9 mouse cellular contexts compared by ENCODE assay signal in genomic region chr2:73277021-73277708, GRCm38 (mm10). TPM values are rescaled to one million over a fixed set of nuclear protein-coding genes. Genes with fewer than 3 reads are reported as not detected.
DNase-seq lines count a peak whose midpoint lies in the region; ATAC-seq lines count a peak whose summit lies in the region.
"Had no signal": no experiment of that assay in that cellular context is flagged by ENCODE, and none has a peak within 500 bp of the region (broad histone marks: within the 10 kb centered on the region; RNA-seq: fewer than 3 reads in every experiment).

No protein-coding gene starts in this region.

- ATAC-seq in embryonic facial prominence, embryonic 15.5 days (ENCODE audit: insufficient number of reproducible peaks, low FRiP score, low TSS enrichment, low read depth) = no peak
- no peak for ATAC-seq in limb, embryonic 13.5 days (ENCODE audit: low FRiP score, low read depth)
- no peak for ATAC-seq in stomach, embryonic 15.5 days (ENCODE audit: insufficient read depth, low FRiP score, low read depth)

- WGBS in heart, embryonic 10.5 days = under 1% methylated on average over 38 of the region's 38 CpGs
- 4% methylated on average over 38 of the region's 38 CpGs for WGBS in embryonic facial prominence, embryonic 15.5 days
- 1% methylated on average over 38 of the region's 38 CpGs for WGBS in limb, embryonic 13.5 days
- 3% methylated on average over 38 of the region's 38 CpGs for WGBS in stomach, embryonic 15.5 days

- peak overlapping the region; percentile 33 for H3K4me2 ChIP-seq in embryonic facial prominence, embryonic 15.5 days (replicated peaks)
- H3K4me2 ChIP-seq in limb, embryonic 13.5 days (replicated peaks) = peak overlapping the region; percentile 56
- no peak overlapping the region for H3K4me2 ChIP-seq in stomach, embryonic 15.5 days

- peaks cover 52% of the 10 kb centered on the region for H3K4me1 ChIP-seq in heart, embryonic 10.5 days
- H3K4me1 ChIP-seq in embryonic facial prominence, embryonic 15.5 days = peaks cover 58% of the 10 kb centered on the region
- H3K4me1 ChIP-seq in limb, embryonic 13.5 days = peaks cover 57% of the 10 kb centered on the region
- H3K4me1 ChIP-seq in stomach, embryonic 15.5 days = peaks cover 38% of the 10 kb centered on the region

- intact Hi-C loops in heart, postnatal 10 days (cut with DNase I) = loop anchor here (5.0 to 10.0 kb wide), 5 partner anchors 210 to 1735 kb away; no protein-coding TSS in a partner anchor

- H3K9ac ChIP-seq in embryonic facial prominence, embryonic 15.5 days = no peak overlapping the region
- peak overlapping the region; percentile 61 for H3K9ac ChIP-seq in limb, embryonic 13.5 days
- no peak overlapping the region for H3K9ac ChIP-seq in stomach, embryonic 15.5 days

- peaks cover 87% of the 10 kb centered on the region for H3K27me3 ChIP-seq in heart, embryonic 10.5 days (ENCODE audit: insufficient read depth, poor library complexity, severe bottlenecking)
- H3K27me3 ChIP-seq in embryonic facial prominence, embryonic 15.5 days = peaks cover 64% of the 10 kb centered on the region
- peaks cover 84% of the 10 kb centered on the region for H3K27me3 ChIP-seq in limb, embryonic 13.5 days
- peaks cover 79% of the 10 kb centered on the region for H3K27me3 ChIP-seq in stomach, embryonic 15.5 days (replicated peaks)

- no peak overlapping the region for H3K27ac ChIP-seq in heart, embryonic 10.5 days
- peak overlapping the region; percentile 29; the same call in 1 of the 2 replicates for H3K27ac ChIP-seq in embryonic facial prominence, embryonic 15.5 days (replicated peaks)
- peak overlapping the region; percentile 7; the same call in 1 of the 2 replicates for H3K27ac ChIP-seq in limb, embryonic 13.5 days
- no peak overlapping the region for H3K27ac ChIP-seq in stomach, embryonic 15.5 days

- peak; percentile 77 for DNase-seq in heart, embryonic 10.5 days (ENCODE audit: low spot score)
- DNase-seq in heart, postnatal 10 days = no peak
- DNase-seq in B cell, adult 2 months = peak; percentile 49 to 58
- no peak for DNase-seq in T-cell, adult 2 months (ENCODE audit: low spot score)
- no peak for DNase-seq in adipocyte (ENCODE audit: low spot score)

- H3K9me3 ChIP-seq in heart, embryonic 10.5 days = no peaks in the 10 kb centered on the region
- no peaks in the 10 kb centered on the region for H3K9me3 ChIP-seq in embryonic facial prominence, embryonic 15.5 days (replicated peaks)
- no peaks in the 10 kb centered on the region for H3K9me3 ChIP-seq in limb, embryonic 13.5 days
- H3K9me3 ChIP-seq in stomach, embryonic 15.5 days = no peaks in the 10 kb centered on the region

- H3K36me3 ChIP-seq in heart, embryonic 10.5 days = no peaks in the 10 kb centered on the region
- no peaks in the 10 kb centered on the region for H3K36me3 ChIP-seq in embryonic facial prominence, embryonic 15.5 days
- no peaks in the 10 kb centered on the region for H3K36me3 ChIP-seq in limb, embryonic 13.5 days
- no peaks in the 10 kb centered on the region for H3K36me3 ChIP-seq in stomach, embryonic 15.5 days

- H3K4me3 ChIP-seq in heart, embryonic 10.5 days = peak overlapping the region; percentile 47
- H3K4me3 ChIP-seq in embryonic facial prominence, embryonic 15.5 days (replicated peaks) = peak overlapping the region; percentile 27
- peak overlapping the region; percentile 33 for H3K4me3 ChIP-seq in limb, embryonic 13.5 days
- 0 out of 2 replicates have a peak overlapping the region, but pooled peaks have one; percentile 7 for H3K4me3 ChIP-seq in stomach, embryonic 15.5 days (replicated peaks)

RNA-seq across cellular contexts. Expression of gene Sp9, which starts 5.4 kb away (rescaled TPM):
- polyA plus RNA-seq in heart, embryonic 10.5 days (2016; fragmentation: Nextera tagmentation; extraction: Ambion mirVana) = not detected in 2 replicates
- total RNA-seq in heart, postnatal 10 days (2021) = not detected
- 2.7 and 2.9 TPM in 2 replicates for polyA plus RNA-seq in embryonic facial prominence, embryonic 15.5 days (2015; fragmentation: Nextera tagmentation; extraction: Ambion mirVana)
- 0.87 and 1.6 TPM in 2 replicates for polyA plus RNA-seq in limb, embryonic 13.5 days (2015; fragmentation: Nextera tagmentation; extraction: Ambion mirVana)
- 0.03 TPM in 1 of 2 replicates, not detected in the other for polyA plus RNA-seq in stomach, embryonic 15.5 days (2015; fragmentation: Nextera tagmentation; extraction: Ambion mirVana)
- total RNA-seq: gastrocnemius, postnatal 4 days had no signal

RNA-seq across cellular contexts. Expression of gene Scrn3, which starts 35.2 kb away (rescaled TPM):
- 15.1 and 16.6 TPM in 2 replicates for polyA plus RNA-seq in heart, embryonic 10.5 days (2016; fragmentation: Nextera tagmentation; extraction: Ambion mirVana)
- 10 to 100 TPM; 14.0 to 17.4 TPM for total RNA-seq in heart, postnatal 10 days (2021)
- polyA plus RNA-seq in embryonic facial prominence, embryonic 15.5 days (2015; fragmentation: Nextera tagmentation; extraction: Ambion mirVana) = 14.1 and 14.7 TPM in 2 replicates
- polyA plus RNA-seq in limb, embryonic 13.5 days (2015; fragmentation: Nextera tagmentation; extraction: Ambion mirVana) = 14.3 and 16.3 TPM in 2 replicates
- polyA plus RNA-seq in stomach, embryonic 15.5 days (2015; fragmentation: Nextera tagmentation; extraction: Ambion mirVana) = 15.0 and 15.3 TPM in 2 replicates

RNA-seq across cellular contexts. Expression of gene Cir1, which starts 35.3 kb away (rescaled TPM):
- polyA plus RNA-seq in heart, embryonic 10.5 days (2016; fragmentation: Nextera tagmentation; extraction: Ambion mirVana) = 9.7 and 12.0 TPM in 2 replicates
- total RNA-seq in heart, postnatal 10 days (2021) = 10 to 100 TPM; 13.7 to 14.0 TPM
- polyA plus RNA-seq in embryonic facial prominence, embryonic 15.5 days (2015; fragmentation: Nextera tagmentation; extraction: Ambion mirVana) = 23.3 and 26.6 TPM in 2 replicates
- polyA plus RNA-seq in limb, embryonic 13.5 days (2015; fragmentation: Nextera tagmentation; extraction: Ambion mirVana) = 28.6 and 33.3 TPM in 2 replicates
- polyA plus RNA-seq in stomach, embryonic 15.5 days (2015; fragmentation: Nextera tagmentation; extraction: Ambion mirVana) = 24.6 and 26.5 TPM in 2 replicates

RNA-seq across cellular contexts. Expression of gene Ola1, which starts 58.4 kb away (rescaled TPM):
- 73.2 and 80.8 TPM in 2 replicates for polyA plus RNA-seq in heart, embryonic 10.5 days (2016; fragmentation: Nextera tagmentation; extraction: Ambion mirVana)
- 10 to 100 TPM; 53.9 to 59.5 TPM for total RNA-seq in heart, postnatal 10 days (2021)
- 90.7 and 91.1 TPM in 2 replicates for polyA plus RNA-seq in embryonic facial prominence, embryonic 15.5 days (2015; fragmentation: Nextera tagmentation; extraction: Ambion mirVana)
- 111 and 112 TPM in 2 replicates for polyA plus RNA-seq in limb, embryonic 13.5 days (2015; fragmentation: Nextera tagmentation; extraction: Ambion mirVana)
- 77.3 and 81.4 TPM in 2 replicates for polyA plus RNA-seq in stomach, embryonic 15.5 days (2015; fragmentation: Nextera tagmentation; extraction: Ambion mirVana)

Comparison
In these comparisons a context has a peak if more than half of its experiments do, and no peak if none do; other contexts are left out.
1. DNase-seq: peak in heart, embryonic 10.5 days (single experiment) and B cell, adult 2 months (2 of 2); none in heart, postnatal 10 days (0 of 2), T-cell, adult 2 months (single experiment) and adipocyte (single experiment).
2. H3K27ac ChIP-seq: peak in embryonic facial prominence, embryonic 15.5 days (single experiment) and limb, embryonic 13.5 days (single experiment); none in heart, embryonic 10.5 days (single experiment) and stomach, embryonic 15.5 days (single experiment).
3. Peak in every context shown above with its lines, with median percentiles within 50 percentile points of each other: H3K4me3 ChIP-seq.